Mouse (Mus musculus) brain, embryonic 14.5 days (tissue): ENCODE measurements around the gene Gm11627. TPM values are rescaled to one million over a fixed set of nuclear protein-coding genes. Genes with fewer than 3 reads are reported as not detected.

Source experiments
- DNase-seq: peaks from one replicate; pipeline ENCODE4 v3.0.0-alpha.2; 2011; ENCODE audit warnings: low read depth
- CTCF ChIP-seq: fragments of 200-500 bp; IDR thresholded peaks from 2 replicates; pipeline ENCODE4 v1.5.1; 2012; ENCODE audit warnings: inconsistent platforms, mild to moderate bottlenecking, moderate library complexity, borderline replicate concordance; ENCODE audit not compliant: insufficient read depth, insufficient read length; ENCODE audit errors: extremely low read depth
- POLR2A ChIP-seq: fragments of 200-500 bp; IDR thresholded peaks from 2 replicates; pipeline ENCODE4 v1.6.1; 2012; ENCODE audit warnings: mild to moderate bottlenecking, inconsistent platforms, borderline replicate concordance; ENCODE audit not compliant: poor library complexity, insufficient read depth, insufficient read length, severe bottlenecking; ENCODE audit errors: extremely low read depth
- polyA plus RNA-seq: library from polyadenylated mRNA; depleted of rRNA; stranded (reverse); fragments of >200 nt; gene quantifications from 2 replicates; pipeline ENCODE4 v1.2.3, GENCODE M21; 2012

Gene Gm11627
- polyA plus RNA-seq, 1 experiment: 3.6 TPM

DNA sequence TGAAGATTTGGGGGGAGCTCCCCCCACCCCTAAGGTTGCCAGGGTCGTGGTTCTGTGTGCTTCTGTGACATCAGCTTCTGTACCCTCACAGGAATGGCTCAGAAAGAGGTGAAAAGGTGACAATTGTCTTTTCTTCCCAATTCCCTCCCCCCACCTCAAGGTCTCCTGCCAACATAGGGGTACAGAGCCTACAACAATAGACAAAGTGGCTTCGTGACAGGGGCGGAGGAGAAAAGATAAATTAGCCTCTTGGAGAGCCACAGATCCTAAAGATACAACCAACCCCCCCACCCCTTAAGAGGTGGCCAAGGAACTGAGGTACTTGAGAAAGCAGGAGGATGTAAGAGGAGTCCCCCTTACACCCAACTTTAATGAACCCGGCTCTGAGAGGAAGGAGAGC, 29.4 kb upstream of the Gm11627 start:
- no peak for TF ChIP-seq CTCF
- TF ChIP-seq POLR2A: no peak

DNA sequence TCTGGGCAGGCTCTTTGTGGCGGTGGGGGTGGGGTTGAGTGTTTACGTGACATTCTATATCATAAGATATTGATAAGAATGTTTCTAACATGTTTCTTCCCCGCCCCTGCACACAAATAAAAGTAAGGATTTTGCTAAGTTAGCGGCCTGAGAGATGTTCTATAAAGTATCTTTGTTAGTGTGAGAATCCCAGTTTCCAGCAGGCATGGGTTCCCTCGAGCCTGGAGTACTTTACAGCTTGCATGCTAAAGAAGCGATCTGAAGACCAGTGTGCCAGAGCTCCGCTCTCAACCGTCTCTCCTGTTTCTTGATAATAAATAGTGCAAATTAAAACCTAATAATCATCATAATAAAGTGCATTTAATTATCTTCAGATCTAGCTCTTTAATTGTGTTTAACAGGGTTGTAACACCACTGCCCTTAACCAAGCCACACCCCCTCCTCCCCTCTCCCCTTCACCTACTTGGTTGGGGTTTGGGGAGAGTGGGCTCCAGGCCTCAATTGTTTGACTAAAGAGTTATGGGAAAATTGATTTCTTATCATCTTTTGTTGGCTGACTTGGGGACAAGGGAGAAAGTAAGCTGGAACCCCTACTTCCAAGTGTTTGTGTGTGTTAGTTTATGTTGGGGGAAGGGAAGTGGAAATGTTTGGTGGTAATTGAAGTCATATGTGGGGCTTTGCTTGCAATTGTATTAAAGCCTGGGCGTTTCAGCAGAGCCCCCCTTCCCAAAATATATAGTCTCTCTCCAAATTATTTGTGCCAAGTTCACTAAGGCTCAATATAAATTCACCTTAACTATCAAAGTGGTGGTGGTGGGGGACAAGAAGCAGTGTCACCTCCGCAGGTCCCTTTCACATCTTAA, 28.7 kb upstream of the Gm11627 start:
- peak; percentile 42 for DNase-seq
- no peak for TF ChIP-seq POLR2A
- TF ChIP-seq CTCF: no peak

More for the DNA sequence above, 29.4 kb upstream of the Gm11627 start:
- DNase-seq: no peak

DNA sequence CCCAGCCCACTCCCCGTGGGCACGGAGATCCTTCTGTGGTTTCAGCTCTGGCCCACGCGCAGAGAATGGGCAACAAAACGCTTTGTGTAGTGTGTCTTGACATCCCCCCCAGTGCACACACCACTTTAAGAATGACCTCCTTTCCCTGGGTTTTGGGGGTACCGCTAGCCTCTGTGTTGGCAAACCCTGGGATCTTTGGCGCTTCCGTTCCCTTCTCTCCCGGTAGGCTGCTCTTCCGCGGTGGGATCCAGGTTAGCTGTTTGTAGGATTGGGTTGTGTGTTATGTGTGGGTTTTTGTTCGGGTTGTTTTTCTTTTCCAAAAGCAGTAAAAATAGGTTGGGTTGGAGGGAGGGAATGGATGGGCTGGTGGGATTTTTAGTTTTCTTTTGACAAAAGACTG, 27.9 kb upstream of the Gm11627 start:
- DNase-seq: peak; percentile 26

DNA sequence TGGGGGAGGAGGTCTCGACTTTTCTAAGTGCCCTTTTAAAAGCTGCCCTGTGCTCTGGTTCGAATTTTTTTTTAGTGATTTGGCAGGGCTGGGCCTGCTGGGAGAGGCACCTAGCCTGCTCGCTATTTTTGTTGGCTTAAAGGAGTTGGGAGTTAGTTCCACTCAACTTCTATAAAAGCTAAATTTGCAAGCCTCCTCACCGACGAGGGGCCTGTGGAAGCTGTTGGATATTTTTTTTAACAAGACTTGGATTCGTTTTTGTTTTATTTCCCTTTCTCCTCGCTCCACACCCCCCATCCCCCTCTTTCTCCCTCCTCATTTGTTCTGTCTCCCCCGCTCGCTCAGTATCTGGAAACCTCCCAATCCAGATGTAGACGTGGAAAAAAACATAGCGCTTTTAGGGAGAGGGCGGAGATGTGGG, 27.5 kb upstream of the Gm11627 start:
- TF ChIP-seq POLR2A: no peak
- no peak for TF ChIP-seq CTCF
- peak; percentile 49 for DNase-seq

DNA sequence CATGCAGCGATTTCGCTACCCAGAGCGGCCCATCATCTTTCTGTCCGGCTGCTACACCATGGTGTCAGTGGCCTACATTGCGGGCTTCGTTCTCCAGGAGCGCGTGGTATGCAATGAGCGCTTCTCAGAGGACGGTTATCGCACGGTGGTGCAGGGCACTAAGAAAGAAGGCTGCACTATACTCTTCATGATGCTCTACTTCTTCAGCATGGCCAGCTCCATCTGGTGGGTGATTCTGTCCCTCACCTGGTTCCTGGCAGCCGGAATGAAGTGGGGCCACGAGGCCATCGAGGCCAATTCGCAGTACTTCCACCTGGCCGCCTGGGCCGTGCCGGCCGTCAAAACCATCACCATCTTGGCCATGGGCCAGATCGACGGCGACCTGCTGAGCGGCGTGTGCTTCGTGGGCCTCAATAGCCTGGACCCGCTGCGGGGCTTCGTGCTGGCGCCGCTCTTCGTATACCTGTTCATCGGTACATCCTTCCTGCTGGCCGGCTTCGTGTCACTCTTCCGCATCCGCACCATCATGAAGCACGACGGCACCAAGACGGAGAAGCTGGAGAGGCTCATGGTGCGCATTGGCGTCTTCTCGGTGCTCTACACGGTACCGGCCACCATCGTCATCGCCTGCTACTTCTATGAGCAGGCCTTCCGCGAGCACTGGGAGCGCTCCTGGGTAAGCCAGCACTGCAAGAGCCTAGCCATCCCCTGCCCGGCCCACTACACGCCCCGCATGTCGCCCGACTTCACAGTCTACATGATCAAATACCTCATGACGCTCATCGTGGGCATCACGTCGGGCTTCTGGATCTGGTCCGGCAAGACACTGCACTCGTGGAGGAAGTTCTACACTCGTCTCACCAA, 26.5 kb upstream of the Gm11627 start:
- DNase-seq: peak; percentile 79
- TF ChIP-seq CTCF (0 out of 2 replicates have a peak, but pooled peaks have one; percentile 5), POLR2A (no peak)

DNA sequence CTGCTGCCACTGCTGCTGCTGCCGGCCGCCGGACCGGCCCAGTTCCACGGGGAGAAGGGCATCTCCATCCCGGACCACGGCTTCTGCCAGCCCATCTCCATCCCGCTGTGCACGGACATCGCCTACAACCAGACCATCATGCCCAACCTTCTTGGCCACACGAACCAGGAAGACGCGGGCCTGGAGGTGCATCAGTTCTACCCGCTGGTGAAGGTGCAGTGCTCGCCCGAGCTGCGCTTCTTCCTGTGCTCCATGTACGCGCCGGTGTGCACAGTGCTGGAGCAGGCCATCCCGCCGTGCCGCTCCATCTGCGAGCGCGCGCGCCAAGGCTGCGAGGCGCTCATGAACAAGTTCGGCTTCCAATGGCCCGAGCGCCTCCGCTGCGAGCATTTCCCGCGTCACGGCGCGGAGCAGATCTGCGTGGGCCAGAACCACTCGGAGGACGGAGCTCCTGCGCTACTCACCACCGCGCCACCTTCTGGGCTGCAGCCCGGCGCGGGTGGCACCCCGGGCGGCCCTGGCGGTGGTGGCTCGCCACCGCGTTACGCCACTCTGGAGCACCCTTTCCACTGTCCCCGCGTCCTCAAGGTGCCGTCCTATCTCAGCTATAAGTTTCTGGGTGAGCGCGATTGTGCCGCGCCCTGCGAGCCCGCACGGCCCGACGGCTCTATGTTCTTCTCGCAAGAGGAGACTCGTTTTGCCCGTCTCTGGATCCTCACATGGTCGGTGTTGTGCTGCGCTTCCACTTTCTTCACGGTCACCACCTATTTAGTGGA, 25.7 kb upstream of the Gm11627 start:
- TF ChIP-seq POLR2A (no peak), CTCF (peak; percentile 23; the same call in 1 of the 2 replicates)
- DNase-seq: peak; percentile 80

DNA sequence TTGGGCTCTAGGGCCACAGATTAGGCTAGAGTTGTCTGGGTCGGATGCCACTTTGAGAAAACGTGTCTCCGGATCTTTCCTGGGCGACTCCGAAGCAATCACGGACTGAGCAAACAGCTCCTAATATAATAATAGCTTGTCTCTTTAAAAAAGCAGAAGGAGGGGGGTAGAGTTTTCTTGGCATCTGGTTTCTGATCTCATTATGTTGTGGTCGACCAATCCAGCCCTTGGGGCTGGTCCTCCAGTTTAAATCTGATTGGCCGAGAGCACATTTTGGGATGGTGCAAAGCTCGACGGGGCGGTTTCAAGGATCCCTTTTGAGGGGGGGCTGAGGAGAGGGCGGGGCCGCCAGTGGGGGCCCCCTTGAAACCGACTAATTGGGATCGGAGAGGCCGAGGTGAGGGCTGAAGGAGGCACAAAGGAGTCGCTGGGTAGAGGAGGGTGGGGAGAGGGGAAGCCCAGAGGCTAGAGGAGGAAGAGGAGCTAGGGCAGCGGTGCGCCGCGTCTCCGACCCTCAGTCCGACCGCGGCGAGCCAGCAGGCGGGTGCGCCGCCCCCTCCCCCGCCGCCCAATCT, 24.8 kb upstream of the Gm11627 start, which contains the start of gene Fzd2:
TSS of gene Fzd2 (plus strand) at position 387 of the 575 bp plus-strand sequence.
- DNase-seq: peak; percentile 99
- TF ChIP-seq POLR2A (peak; percentile 82), CTCF (no peak)

DNA sequence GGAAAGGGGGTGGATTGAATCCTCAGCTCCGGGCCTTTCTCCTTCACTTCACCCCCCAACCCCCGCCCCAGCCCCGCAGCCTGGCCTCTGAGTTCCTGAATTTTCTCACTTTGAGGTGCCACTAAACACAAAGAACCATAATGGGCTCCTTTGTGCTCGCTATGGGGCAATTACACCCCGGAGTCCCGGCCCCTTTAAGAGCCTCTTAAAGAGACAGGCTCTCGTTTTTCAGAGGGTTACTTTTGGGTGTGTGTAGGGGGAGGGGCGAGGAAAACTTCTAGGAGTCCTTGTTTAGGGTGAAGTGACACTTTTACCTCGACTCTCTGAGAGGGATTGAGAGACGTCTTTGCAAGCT, 24.2 kb upstream of the Gm11627 start:
- TF ChIP-seq POLR2A (0 out of 2 replicates have a peak, but pooled peaks have one; percentile 7), CTCF (no peak)
- DNase-seq: peak; percentile 96

DNA sequence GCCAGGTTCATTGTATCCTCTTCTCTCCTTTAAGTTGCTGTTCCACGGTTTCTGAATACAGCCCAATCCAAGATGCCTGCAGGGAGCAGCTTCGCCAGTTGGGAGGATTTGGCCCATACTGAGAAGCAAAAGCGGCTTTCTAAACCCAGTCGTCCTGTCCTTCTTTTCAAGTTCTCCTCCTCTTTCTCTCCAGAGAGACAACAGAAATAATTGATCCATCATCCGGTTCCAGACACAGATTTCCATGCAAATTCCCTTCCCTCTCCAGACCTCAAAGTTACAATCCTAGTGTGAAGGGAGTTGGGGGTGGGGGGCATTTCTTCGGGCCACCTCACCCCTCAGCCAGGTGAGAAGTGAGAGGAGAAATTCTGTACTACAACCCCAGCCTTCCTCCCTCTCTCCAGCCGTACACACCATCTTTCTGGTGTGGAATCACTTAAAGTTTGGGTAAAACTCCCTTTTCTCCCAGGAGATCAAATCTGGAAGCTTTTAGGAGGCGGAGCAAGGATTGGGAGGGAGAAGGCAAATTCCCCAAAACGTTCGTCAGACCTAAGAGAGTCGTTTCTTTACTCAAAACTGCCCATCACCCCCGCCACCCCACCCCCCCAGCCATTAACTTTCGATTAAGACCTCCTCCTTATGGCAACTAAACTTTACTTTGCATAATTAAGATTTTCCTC, 23.7 kb upstream of the Gm11627 start:
- DNase-seq: peak; percentile 59

DNA sequence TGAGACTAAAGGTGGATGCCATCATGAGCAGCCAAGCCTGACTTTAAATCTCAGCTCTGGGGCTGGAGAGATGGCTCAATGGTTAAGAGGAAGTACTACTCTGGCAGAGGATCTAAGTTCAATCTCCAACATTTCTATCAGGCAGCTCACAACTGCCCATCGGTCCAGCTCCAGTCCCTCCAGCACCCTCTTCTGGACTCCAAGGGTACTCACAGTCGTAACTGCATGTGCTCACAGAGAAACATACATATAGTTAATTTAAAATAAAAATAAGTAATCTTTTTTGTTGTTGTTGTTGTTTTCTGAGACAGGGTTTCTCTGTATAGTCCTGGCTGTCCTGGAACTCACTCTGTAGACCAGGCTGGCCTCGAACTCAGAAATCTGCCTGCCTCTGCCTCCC, 20.7 kb upstream of the Gm11627 start:
- peak; percentile 35 for DNase-seq
- no peak for TF ChIP-seq POLR2A
- TF ChIP-seq CTCF: peak; percentile 45; the same call in 1 of the 2 replicates

More for the DNA sequence above, 23.7 kb upstream of the Gm11627 start:
- TF ChIP-seq POLR2A (no peak), CTCF (no peak)

DNA sequence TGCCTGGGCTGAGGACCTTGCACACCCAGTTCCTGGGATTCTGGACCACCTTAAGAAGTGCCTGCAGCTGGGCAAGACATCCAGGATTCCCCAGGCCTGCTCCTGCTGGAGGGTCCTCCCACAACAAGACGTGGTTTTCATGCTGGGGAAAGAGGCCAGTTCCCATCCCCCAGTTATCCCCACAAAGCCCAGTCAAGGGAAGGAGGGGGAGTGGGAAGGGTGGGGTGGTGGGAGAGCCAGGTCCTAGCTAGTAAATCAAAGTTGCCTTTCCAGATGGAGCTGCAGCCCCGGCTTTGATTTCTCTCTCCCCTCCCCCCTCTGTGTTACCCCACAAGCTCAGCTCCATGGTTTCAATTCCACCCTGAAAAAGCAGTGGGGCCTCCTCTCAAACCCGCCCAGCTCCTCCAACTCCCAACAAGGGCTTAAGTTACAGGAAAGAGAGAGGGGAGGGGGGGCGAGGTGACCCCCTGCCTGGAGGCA, 16.1 kb upstream of the Gm11627 start:
- TF ChIP-seq CTCF (no peak), POLR2A (no peak)
- DNase-seq: peak; percentile 81
